Mouse (Mus musculus): Measurements from ENCODE around the gene Gm884.
"Not testable (repeated sequence)": the region's sequence is repeated elsewhere in the genome, so short reads cannot be mapped to it uniquely, and the experiment has no call there.

The Gm884 gene

DNA sequence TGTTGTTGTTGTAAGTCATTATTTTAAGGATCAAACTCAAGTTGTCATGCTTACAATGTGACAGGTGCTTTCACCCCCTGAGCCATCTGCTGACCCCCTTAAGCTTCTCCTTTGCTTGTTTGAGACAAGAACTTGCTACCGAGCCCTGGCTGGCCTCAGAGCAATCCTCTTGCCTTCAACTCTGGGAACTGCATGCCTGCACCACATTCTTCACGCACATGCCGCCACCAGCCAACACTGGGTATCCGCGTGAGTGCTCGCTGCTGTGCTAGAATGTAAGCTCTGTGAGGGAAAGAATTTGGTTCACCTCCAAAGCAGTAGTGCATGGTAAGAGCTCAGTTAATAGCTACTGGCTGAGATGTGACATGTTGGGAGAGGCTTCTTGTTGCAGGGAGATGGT lies 15.3 kb upstream of the Gm884 start:
- in situ Hi-C loops (cut with MboI, MseI): loop anchor here in 1 of 2 experiments (5.0 kb wide), 1 partner anchor 116 kb away; no protein-coding TSS in a partner anchor

GRCm38 (mm10) chr11:103635481-103635880 lies 14.5 kb upstream of the Gm884 start:
- in situ Hi-C loops (cut with MboI, MseI): loop anchor here in 1 of 2 experiments (5.0 kb wide), 1 partner anchor 117 kb away; no protein-coding TSS in a partner anchor

GRCm38 (mm10) chr11:103634806-103635205 lies 13.9 kb upstream of the Gm884 start:
- in situ Hi-C loops (cut with MboI, MseI): loop anchor here in 1 of 2 experiments (5.0 kb wide), 1 partner anchor 117 kb away; no protein-coding TSS in a partner anchor

DNA sequence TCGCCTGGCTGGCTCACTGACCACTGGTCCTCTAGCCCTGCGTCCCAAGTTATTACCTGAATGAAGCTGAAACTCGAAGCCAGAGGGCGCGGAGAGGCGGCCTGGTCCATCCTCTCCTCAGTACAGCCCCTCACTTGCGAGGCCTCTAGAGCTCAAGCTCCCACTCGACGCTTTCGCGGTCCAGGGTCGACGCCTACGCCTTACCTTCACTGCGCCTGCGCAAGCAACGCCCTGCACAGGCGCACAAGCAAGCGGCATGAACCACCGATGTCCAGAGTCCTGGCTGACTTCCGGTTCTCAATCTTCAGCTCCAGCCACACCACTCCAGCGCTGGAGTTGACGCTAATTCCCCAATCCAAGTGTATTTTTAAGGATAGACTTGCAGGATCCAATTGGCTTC lies 6.5 kb upstream of the Gm884 start:
- in situ Hi-C loops (cut with MboI, MseI): no loop called here

- in situ Hi-C loops (cut with MboI, MseI): no loop called here
Observed at GRCm38 (mm10) chr11:103610772-103611171, 10.2 kb downstream of the Gm884 start.

DNA sequence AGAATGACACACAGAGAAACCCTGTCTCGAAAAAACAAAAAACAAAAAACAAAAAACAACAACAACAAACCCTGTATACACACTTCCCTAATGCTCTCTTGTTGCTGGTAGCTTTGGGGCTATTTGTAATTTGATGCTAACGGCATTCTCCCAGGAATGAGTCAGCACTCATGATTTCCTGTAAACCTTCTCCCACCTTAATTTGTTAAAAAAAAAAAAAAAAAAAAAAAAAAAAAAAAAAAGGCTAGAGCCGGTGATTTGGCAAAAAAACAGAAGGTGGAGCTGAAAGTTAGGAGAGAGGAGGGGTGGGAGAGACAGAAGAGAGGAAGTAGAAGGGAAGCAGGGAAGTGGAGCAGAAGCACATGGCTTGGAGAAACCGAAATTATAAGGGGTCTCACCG lies 14.3 kb downstream of the Gm884 start:
- in situ Hi-C loops (cut with MboI, MseI): no loop called here

- in situ Hi-C loops (cut with MboI, MseI): no loop called here
Observed at GRCm38 (mm10) chr11:103578339-103578738, 42.6 kb downstream of the Gm884 start.

- in situ Hi-C loops (cut with MboI, MseI): no loop called here
Observed at GRCm38 (mm10) chr11:103556021-103556420, 64.9 kb downstream of the Gm884 start.

DNA sequence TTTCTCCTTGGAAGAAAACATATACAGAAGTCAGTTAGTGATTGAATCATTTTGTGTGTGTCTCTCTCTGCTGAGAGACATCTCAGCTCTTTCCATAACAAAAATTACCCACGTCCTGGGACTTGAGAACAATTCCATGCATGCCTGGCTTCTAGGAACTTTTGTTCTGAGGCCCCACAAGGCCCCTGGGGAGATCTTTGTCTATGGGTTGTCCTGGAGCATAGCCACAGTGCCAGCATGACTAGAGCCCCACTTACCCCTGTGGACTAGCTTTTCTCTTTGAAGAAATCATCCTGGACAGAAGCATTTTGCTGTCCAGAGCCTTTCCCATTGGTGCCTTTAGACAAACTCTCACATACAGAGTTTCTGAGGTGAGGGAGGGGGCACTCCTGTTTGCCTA lies 86.0 kb downstream of the Gm884 start:
- in situ Hi-C loops (cut with MboI, MseI): not testable (repeated sequence)

DNA sequence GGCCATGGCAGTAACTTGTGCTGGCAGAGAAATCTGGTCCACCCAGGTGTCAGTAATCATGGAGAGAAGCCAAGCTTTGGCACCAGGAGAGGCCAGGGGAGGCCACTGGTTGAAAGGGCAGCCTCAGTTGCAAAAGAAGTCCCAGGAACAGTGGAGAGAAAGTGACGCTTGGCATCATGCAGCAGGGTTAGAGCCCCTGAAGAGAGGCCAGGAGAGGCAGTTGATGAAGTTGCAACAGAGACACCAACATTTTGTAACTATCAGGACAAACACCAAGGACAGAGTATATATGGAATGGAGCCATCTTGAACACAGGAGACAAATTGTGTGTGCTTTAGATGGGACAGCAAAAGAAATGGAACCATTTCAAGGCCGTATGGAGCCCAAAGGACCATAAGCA lies 108.8 kb downstream of the Gm884 start:
- in situ Hi-C loops (cut with MboI, MseI): no loop called here

GRCm38 (mm10) chr11:103504497-103504896 lies 116.4 kb downstream of the Gm884 start, which contains the start of gene Lrrc37a:
Lrrc37a (minus strand) TSS chr11:103504597.
- in situ Hi-C loops (cut with MboI, MseI): loop anchor here in 1 of 2 experiments (10.0 kb wide), 1 partner anchor 240 kb away; the partner anchor contains the start of gene Wnt9b
